7 mouse cellular contexts compared by ENCODE assay signal in the genomic region with DNA sequence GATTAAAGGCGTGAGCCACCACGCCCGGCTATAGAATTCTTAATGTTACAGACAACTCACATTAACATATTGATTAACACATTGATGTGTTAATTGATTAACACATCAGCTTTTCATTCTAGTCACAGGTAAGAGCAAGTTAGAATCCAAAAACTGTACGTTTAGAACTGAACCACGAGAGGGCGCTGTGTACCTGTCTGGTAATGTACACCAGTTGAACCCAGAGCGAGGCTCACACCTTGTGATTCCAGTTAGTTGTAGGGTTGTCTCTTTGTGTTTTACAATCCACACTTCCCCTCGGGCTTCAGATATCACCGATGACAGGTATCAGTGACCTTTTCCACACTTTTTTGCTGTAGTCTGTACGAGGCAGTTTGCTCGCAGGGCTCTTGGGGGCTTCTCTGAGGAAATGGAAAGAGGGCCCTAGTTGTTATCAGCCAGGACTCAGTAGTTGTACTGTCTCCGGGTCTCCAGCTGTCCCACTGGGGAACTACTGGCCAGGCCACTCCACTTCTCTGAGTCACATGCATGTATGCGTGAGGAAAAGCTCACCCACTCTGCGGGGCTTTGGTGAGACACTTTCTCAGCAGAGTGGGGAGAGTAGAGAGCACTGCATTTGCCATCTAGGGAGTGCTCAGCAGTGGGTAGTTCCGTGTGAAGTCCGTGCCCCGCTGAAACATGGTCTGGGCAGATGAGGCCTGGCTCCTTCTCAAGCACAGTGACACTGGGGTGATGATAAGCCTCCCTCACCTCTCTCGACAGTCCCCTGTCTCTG. TPM values are rescaled to one million over a fixed set of nuclear protein-coding genes. Genes with fewer than 3 reads are reported as not detected.
A peak's percentile ranks its signal among the peaks of the same experiment; 100 is the strongest.
DNase-seq lines count a peak whose midpoint lies in the region; ATAC-seq and TF ChIP-seq lines count a peak whose summit lies in the region.

No protein-coding gene starts in this region.

- no peaks in the 10 kb centered on the region for H3K36me3 ChIP-seq in thymus, adult 2 months (ENCODE audit: control insufficient read depth, insufficient read depth, low read length)
- H3K36me3 ChIP-seq in hindbrain, postnatal 0 days (ENCODE audit: insufficient read depth, low read length) = no peaks in the 10 kb centered on the region
- no peaks in the 10 kb centered on the region for H3K36me3 ChIP-seq in liver, embryonic 16.5 days (ENCODE audit: control insufficient read depth, insufficient read depth)

- no peak overlapping the region for H3K4me3 ChIP-seq in thymus, adult 2 months (ENCODE audit: control insufficient read depth, insufficient read depth, low read length)
- H3K4me3 ChIP-seq in hindbrain, postnatal 0 days (ENCODE audit: low read length) = no peak overlapping the region
- H3K4me3 ChIP-seq in liver, embryonic 16.5 days (ENCODE audit: low read depth, low read length) = no peak overlapping the region

- H3K27ac ChIP-seq in thymus, adult 2 months (ENCODE audit: control insufficient read depth, insufficient read depth, low read length) = no peak overlapping the region
- H3K27ac ChIP-seq in hindbrain, postnatal 0 days = no peak overlapping the region
- no peak overlapping the region for H3K27ac ChIP-seq in liver, embryonic 16.5 days (ENCODE audit: low read length)

- H3K9ac ChIP-seq in hindbrain, postnatal 0 days (replicated peaks; ENCODE audit: low read length) = no peak overlapping the region
- no peak overlapping the region for H3K9ac ChIP-seq in liver, embryonic 16.5 days (ENCODE audit: low read depth, low read length)

- H3K4me1 ChIP-seq in thymus, adult 2 months (replicated peaks; ENCODE audit: control insufficient read depth, insufficient read depth, low read length) = no peaks in the 10 kb centered on the region
- H3K4me1 ChIP-seq in hindbrain, postnatal 0 days (ENCODE audit: insufficient read depth, low read length) = no peaks in the 10 kb centered on the region
- no peaks in the 10 kb centered on the region for H3K4me1 ChIP-seq in liver, embryonic 16.5 days (ENCODE audit: control insufficient read depth, low read depth, low read length)

- no peak for TF ChIP-seq CTCF in thymus, adult 2 months (IDR thresholded peaks at IDR 0.05; ENCODE audit: borderline replicate concordance, control insufficient read depth, extremely low read depth, insufficient read depth, low read length, poor library complexity)
- peak; percentile 70 for TF ChIP-seq CTCF in hindbrain, postnatal 0 days (IDR thresholded peaks at IDR 0.05; ENCODE audit: low read depth)

- WGBS in thymus, adult 2 months = 28% methylated on average over 18 of the region's 18 CpGs
- WGBS in hindbrain, postnatal 0 days = 43% methylated on average over 18 of the region's 18 CpGs
- WGBS in liver, embryonic 16.5 days (ENCODE audit: insufficient replicate concordance) = 24% methylated on average over 18 of the region's 18 CpGs

- 0 out of 2 replicates have a peak, but pooled peaks have one; percentile 53 for ATAC-seq in hindbrain, postnatal 0 days
- ATAC-seq in liver, embryonic 16.5 days (ENCODE audit: low read depth) = peak; percentile 56; the same call in 1 of the 2 replicates

- DNase-seq in thymus, adult 2 months = peak; percentile 22
- DNase-seq in thymus, adult 18-20 months = no peak
- peak; percentile 54 for DNase-seq in adrenal gland, adult 2 months
- DNase-seq in embryo, embryonic 9.5 days (ENCODE audit: extremely low spot score) = peak; percentile 44
- peak; percentile 72 for DNase-seq in hindbrain, postnatal 0 days (ENCODE audit: low spot score)
- peak; percentile 29 for DNase-seq in right cerebral cortex, postnatal 14 days

- no peaks in the 10 kb centered on the region for H3K9me3 ChIP-seq in hindbrain, postnatal 0 days (ENCODE audit: low read length)
- no peaks in the 10 kb centered on the region for H3K9me3 ChIP-seq in liver, embryonic 16.5 days (replicated peaks; ENCODE audit: control insufficient read depth, low read length)

- no peak for TF ChIP-seq POLR2A in thymus, adult 2 months (IDR thresholded peaks at IDR 0.05; ENCODE audit: control insufficient read depth, extremely low read depth, insufficient read depth, low read length, poor library complexity)

- H3K27me3 ChIP-seq in thymus, adult 2 months (ENCODE audit: control insufficient read depth, insufficient read depth, low read length) = no peaks in the 10 kb centered on the region
- no peaks in the 10 kb centered on the region for H3K27me3 ChIP-seq in hindbrain, postnatal 0 days (ENCODE audit: insufficient read depth, low read length)
- H3K27me3 ChIP-seq in liver, embryonic 16.5 days (ENCODE audit: control insufficient read depth, insufficient read depth, low read depth, low read length) = no peaks in the 10 kb centered on the region

- H3K4me2 ChIP-seq in hindbrain, postnatal 0 days (ENCODE audit: low read depth, low read length) = no peak overlapping the region
- no peak overlapping the region for H3K4me2 ChIP-seq in liver, embryonic 16.5 days (ENCODE audit: low read depth, low read length)

RNA-seq across cellular contexts. Expression of a gene that starts 7.7 kb away (rescaled TPM):
- 0.17 and 0.22 TPM in 2 replicates for polyA plus RNA-seq in thymus, adult 2 months (2012; rRNA removed)
- not detected for total RNA-seq in adrenal gland, adult 2 months (2021)
- not detected in 2 replicates for polyA plus RNA-seq in adrenal gland, adult 2 months (2012; rRNA removed)
- total RNA-seq in hindbrain, postnatal 0 days (2014; rRNA removed) = not detected in 2 replicates
- not detected in 2 replicates for polyA plus RNA-seq in hindbrain, postnatal 0 days (2015; fragmentation: Nextera tagmentation; extraction: Ambion mirVana)
- polyA plus RNA-seq in liver, embryonic 16.5 days (2015; fragmentation: Nextera tagmentation; extraction: Ambion mirVana) = not detected in 2 replicates

RNA-seq across cellular contexts. Expression of a gene that starts 26.1 kb away (rescaled TPM):
- polyA plus RNA-seq in thymus, adult 2 months (2012; rRNA removed) = 0.23 and 0.28 TPM in 2 replicates
- under 1 TPM; 0.12 to 0.21 TPM for total RNA-seq in adrenal gland, adult 2 months (2021)
- not detected in 2 replicates for polyA plus RNA-seq in adrenal gland, adult 2 months (2012; rRNA removed)
- total RNA-seq in hindbrain, postnatal 0 days (2014; rRNA removed) = 2.1 and 3.2 TPM in 2 replicates
- polyA plus RNA-seq in hindbrain, postnatal 0 days (2015; fragmentation: Nextera tagmentation; extraction: Ambion mirVana) = 3.9 and 4.0 TPM in 2 replicates
- 0.85 and 1.8 TPM in 2 replicates for polyA plus RNA-seq in liver, embryonic 16.5 days (2015; fragmentation: Nextera tagmentation; extraction: Ambion mirVana)

Comparison
In these comparisons a context has a peak if more than half of its experiments do, and no peak if none do; other contexts are left out.
1. DNase-seq: peak in thymus, adult 2 months (single experiment), adrenal gland, adult 2 months (single experiment), embryo, embryonic 9.5 days (single experiment), hindbrain, postnatal 0 days (single experiment) and right cerebral cortex, postnatal 14 days (single experiment); none in thymus, adult 18-20 months (0 of 2).